Mouse (Mus musculus): ENCODE data around the gene Efna4. TPM values are rescaled to one million over a fixed set of nuclear protein-coding genes. Genes with fewer than 3 reads are reported as not detected.
A peak's percentile ranks its signal among the peaks of the same experiment; 100 is the strongest.

Gene Efna4
- polyA plus RNA-seq, 1 experiment: not detected

- H3K9me3 ChIP-seq (ENCODE audit: control insufficient read depth, low read length): no peaks in the 10 kb centered on the region
- H3K4me3 ChIP-seq (replicated peaks): no peak overlapping the region
- peaks cover 14% of the 10 kb centered on the region for H3K36me3 ChIP-seq (ENCODE audit: control insufficient read depth)
- H3K4me1 ChIP-seq (ENCODE audit: control insufficient read depth): peaks cover 13% of the 10 kb centered on the region
- TF ChIP-seq TAL1 (IDR thresholded peaks at IDR 0.05; ENCODE audit: low read length) (no peak), GATA1 (IDR thresholded peaks at IDR 0.05; ENCODE audit: low read length) (no peak)
- no peaks in the 10 kb centered on the region for H3K27me3 ChIP-seq (ENCODE audit: control insufficient read depth)
Observed at GRCm38 (mm10) chr3:89381233-89381632, 43.4 kb upstream of the Efna4 start.

DNA sequence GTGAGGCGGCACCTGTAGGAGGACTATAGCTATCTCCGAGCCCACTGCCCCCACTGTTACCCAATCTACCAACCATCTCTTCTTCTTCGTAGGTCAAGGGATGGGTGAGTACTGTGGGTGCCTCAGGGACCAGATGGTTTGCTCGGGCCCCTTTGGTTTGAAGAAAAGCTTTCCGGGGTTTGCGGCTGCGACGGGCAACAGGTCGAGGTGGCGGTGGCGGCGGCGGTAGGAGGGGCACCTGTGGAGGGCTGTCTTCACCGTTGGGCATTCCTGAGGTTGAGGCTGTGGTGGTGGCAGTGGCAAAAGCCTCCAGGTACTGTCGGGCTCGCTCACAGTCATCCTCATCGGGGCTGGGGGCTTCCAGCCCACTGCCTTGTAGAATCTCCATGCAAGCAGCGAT, 42.9 kb upstream of the Efna4 start:
- Histone ChIP-seq H3K9me3 (ENCODE audit: control insufficient read depth, low read length) (no peaks in the 10 kb centered on the region), H3K27me3 (ENCODE audit: control insufficient read depth) (no peaks in the 10 kb centered on the region), H3K4me3 (replicated peaks) (no peak overlapping the region), H3K4me1 (ENCODE audit: control insufficient read depth) (peaks cover 13% of the 10 kb centered on the region), H3K36me3 (ENCODE audit: control insufficient read depth) (peaks cover 14% of the 10 kb centered on the region)
- no peak for TF ChIP-seq TAL1 (IDR thresholded peaks at IDR 0.05; ENCODE audit: low read length)
- no peak for TF ChIP-seq GATA1 (IDR thresholded peaks at IDR 0.05; ENCODE audit: low read length)

DNA sequence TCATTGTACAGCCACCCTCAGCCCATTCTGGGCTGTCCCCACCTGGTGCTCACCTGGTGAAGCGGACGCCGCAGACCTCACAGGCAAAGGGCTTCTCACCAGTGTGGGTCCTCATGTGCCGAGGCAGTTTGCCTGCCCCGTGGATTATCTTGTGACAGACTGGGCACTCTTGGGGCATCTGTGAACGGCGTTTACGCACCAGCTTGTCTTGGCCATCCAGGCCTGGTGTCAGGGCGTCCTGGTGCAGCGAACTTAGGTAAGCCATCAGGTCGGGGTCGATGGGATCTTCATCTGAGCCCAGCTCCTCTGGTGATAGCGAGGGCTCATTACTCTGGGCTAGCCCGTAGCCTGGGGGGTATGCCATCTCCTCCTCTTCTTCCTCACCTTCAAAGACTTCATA, 42.5 kb upstream of the Efna4 start:
- H3K27me3 ChIP-seq (ENCODE audit: control insufficient read depth): no peaks in the 10 kb centered on the region
- peaks cover 13% of the 10 kb centered on the region for H3K4me1 ChIP-seq (ENCODE audit: control insufficient read depth)
- H3K4me3 ChIP-seq (replicated peaks): no peak overlapping the region
- peaks cover 14% of the 10 kb centered on the region for H3K36me3 ChIP-seq (ENCODE audit: control insufficient read depth)
- no peaks in the 10 kb centered on the region for H3K9me3 ChIP-seq (ENCODE audit: control insufficient read depth, low read length)
- TF ChIP-seq TAL1 (IDR thresholded peaks at IDR 0.05; ENCODE audit: low read length) (no peak), GATA1 (IDR thresholded peaks at IDR 0.05; ENCODE audit: low read length) (no peak)

DNA sequence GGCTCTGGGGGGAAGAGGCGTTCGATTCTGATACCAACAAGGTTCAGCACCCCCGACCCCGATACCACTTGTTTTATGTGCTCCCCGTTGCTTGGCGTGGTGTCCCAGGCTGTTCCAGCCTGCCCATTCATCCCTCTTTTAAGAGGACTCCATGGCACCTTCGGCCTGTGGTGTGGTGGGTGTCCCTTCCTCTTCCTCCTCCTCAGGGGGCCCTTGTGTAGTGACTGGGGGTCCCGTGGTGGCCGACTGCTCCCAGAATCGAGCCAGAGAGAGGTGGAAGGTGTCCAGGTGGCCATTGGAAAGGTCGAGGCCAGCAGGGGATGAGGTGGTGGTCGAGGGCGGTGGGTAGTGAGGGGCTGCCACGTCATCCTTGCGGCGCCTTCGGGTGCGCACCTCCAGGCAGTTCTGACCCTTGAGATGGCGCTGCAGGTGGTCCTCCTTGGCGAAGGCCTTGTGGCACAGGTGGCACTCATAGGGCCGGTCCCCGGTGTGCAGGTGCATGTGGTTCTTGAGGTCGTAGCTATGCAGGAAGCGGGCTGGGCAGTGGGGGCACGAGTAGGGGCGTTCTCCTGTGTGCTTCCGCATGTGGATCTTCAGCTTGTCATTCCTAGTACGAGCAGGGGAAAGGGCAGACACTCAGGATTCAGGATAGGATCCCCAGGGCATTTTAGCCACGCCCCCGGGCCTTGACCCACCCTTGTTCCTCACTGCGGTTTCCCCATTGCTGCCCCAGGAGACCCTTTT, 41.7 kb upstream of the Efna4 start:
- peaks cover 14% of the 10 kb centered on the region for H3K36me3 ChIP-seq (ENCODE audit: control insufficient read depth)
- no peaks in the 10 kb centered on the region for H3K9me3 ChIP-seq (ENCODE audit: control insufficient read depth, low read length)
- no peak overlapping the region for H3K4me3 ChIP-seq (replicated peaks)
- TF ChIP-seq GATA1 (IDR thresholded peaks at IDR 0.05; ENCODE audit: low read length) (no peak), TAL1 (IDR thresholded peaks at IDR 0.05; ENCODE audit: low read length) (no peak)
- peaks cover 13% of the 10 kb centered on the region for H3K4me1 ChIP-seq (ENCODE audit: control insufficient read depth)
- H3K27me3 ChIP-seq (ENCODE audit: control insufficient read depth): no peaks in the 10 kb centered on the region

DNA sequence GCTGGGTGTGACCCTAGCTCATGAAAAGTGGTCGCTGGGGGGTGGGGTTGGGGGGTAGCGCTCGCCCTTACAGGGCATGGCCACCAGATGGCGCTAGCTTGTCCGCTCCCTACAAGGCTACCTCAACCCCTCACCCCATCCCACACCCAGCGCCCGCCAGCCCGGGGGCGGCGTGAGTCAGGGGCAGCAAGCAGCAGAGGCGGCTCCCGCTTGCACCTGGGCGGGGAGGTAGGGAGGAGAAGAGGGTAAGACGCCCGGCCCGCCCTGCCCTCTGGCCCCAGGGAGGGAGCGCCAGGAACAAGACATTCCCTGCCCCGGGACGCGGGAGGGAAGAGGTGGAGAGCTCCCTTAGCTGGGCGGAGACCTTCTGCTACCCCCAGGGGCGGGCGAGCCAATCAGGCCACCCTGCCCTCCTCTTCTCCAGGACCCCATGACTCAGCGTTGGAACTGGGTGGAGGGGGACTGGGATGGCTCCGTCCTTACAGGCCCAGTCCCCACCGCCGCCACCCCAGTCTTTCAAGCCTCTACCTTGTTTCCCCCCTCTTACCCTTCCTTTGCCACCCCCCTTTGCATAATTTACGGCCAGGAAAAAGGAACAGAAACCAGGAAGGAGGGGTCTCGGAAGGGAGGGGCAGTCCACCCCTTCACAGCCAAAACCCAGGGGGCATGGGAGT, 40.7 kb upstream of the Efna4 start:
- no peak for TF ChIP-seq GATA1 (IDR thresholded peaks at IDR 0.05; ENCODE audit: low read length)

DNA sequence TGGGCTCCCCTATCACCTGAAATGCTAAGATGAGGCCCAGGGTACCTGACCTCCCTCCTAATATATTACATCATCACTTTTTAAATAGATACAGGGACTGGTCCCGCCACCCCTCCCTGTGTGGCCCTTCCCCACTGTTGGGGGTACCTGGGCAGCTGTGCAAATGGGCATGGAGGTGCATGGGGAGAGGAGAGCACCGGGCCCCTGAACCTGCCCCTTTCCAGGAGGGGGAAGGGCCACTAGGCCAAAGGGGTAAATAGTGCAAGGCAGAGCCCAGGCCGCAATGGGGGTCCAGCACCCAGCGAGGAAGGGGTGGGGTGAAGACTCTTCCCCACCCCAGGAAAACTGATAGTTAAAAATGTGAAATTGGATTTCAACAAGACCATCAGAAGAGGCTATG, 40.0 kb upstream of the Efna4 start:
- Histone ChIP-seq H3K9me3 (ENCODE audit: control insufficient read depth, low read length) (no peaks in the 10 kb centered on the region), H3K27me3 (ENCODE audit: control insufficient read depth) (0 out of 2 replicates have a peak, but pooled peaks cover 2% of the 10 kb centered on the region), H3K4me3 (replicated peaks) (no peak overlapping the region), H3K4me1 (ENCODE audit: control insufficient read depth) (peaks cover 13% of the 10 kb centered on the region), H3K36me3 (ENCODE audit: control insufficient read depth) (peaks cover 14% of the 10 kb centered on the region)
- TF ChIP-seq GATA1 (IDR thresholded peaks at IDR 0.05; ENCODE audit: low read length) (no peak), TAL1 (IDR thresholded peaks at IDR 0.05; ENCODE audit: low read length) (no peak)

More for the DNA sequence above, 40.7 kb upstream of the Efna4 start:
- Histone ChIP-seq H3K4me1 (ENCODE audit: control insufficient read depth) (peaks cover 13% of the 10 kb centered on the region), H3K27me3 (ENCODE audit: control insufficient read depth) (no peaks in the 10 kb centered on the region), H3K36me3 (ENCODE audit: control insufficient read depth) (peaks cover 14% of the 10 kb centered on the region), H3K9me3 (ENCODE audit: control insufficient read depth, low read length) (no peaks in the 10 kb centered on the region), H3K4me3 (replicated peaks) (peak overlapping the region; percentile 39)

DNA sequence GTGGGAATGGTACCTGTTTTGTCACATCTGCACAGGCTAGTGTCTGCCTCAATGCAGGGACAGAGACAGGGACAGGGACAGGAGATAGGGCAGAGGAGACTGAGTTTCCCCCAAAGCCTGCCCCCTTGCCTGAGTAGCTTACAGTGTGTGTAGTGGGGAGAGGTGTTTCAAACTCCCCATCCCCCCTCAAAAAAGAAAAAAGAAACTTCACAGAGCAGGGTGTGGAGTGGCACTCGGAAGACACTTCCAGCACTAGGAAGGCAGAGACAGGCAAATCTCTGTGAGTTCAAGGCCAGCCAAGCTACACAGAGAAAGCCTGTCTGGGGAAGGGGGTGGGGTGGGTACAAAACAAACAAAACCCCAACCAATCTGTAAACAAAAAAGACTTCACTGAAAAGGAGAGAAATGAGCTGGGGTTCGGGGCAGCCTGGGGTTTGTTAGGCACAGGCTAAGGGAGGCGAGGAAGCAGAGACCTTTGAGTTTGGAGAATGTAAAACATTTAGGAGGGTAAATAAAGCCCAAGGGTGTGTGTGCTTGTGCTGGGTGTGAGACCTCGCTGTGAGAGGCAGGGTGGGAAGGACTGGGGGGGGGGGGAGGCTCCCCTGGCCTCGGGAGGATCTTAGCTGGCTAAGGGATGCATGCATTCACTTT, 35.9 kb upstream of the Efna4 start:
- Histone ChIP-seq H3K27me3 (ENCODE audit: control insufficient read depth) (0 out of 2 replicates have a peak, but pooled peaks cover 2% of the 10 kb centered on the region), H3K4me1 (ENCODE audit: control insufficient read depth) (peaks cover 9% of the 10 kb centered on the region), H3K9me3 (ENCODE audit: control insufficient read depth, low read length) (no peaks in the 10 kb centered on the region), H3K4me3 (replicated peaks) (no peak overlapping the region), H3K36me3 (ENCODE audit: control insufficient read depth) (no peaks in the 10 kb centered on the region)
- TF ChIP-seq GATA1 (IDR thresholded peaks at IDR 0.05; ENCODE audit: low read length) (no peak), TAL1 (IDR thresholded peaks at IDR 0.05; ENCODE audit: low read length) (no peak)

DNA sequence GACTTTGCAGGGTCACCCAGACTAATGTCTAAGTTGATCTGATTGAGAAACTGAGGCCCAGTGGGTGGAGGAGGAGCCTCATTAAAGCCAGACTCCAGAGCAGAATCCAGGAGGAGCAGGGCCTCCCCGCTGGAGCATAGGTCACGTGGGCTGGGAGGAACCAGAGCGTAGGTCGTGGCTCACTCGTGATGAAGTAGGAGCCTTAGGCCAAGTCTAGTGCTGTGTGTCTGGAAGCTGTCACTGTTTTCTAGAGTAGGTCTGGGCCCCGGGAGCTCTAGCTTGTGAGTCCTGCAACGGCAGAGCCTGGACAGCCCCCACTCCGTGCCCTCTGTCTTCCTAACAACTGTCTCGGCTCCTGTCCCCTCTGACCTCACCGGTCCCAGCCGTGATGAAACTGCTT, 29.5 kb upstream of the Efna4 start:
- Histone ChIP-seq H3K27me3 (ENCODE audit: control insufficient read depth) (no peaks in the 10 kb centered on the region), H3K4me3 (replicated peaks) (no peak overlapping the region), H3K4me1 (ENCODE audit: control insufficient read depth) (no peaks in the 10 kb centered on the region; the same call in 1 of the 2 replicates), H3K36me3 (ENCODE audit: control insufficient read depth) (no peaks in the 10 kb centered on the region), H3K9me3 (ENCODE audit: control insufficient read depth, low read length) (no peaks in the 10 kb centered on the region)
- TF ChIP-seq GATA1 (IDR thresholded peaks at IDR 0.05; ENCODE audit: low read length) (no peak), TAL1 (IDR thresholded peaks at IDR 0.05; ENCODE audit: low read length) (no peak)
